Mouse (Mus musculus) intestine, postnatal 0 days (tissue): ENCODE measurements around the gene Ago3. TPM values are rescaled to one million over a fixed set of nuclear protein-coding genes. Genes with fewer than 3 reads are reported as not detected.

Experiments used
- ATAC-seq: fragments of 200-750 bp; cut with Nextera tagmentation; 2 replicates; pipeline ENCODE4 v1.8.0; 2017; ENCODE audit warnings: mild to moderate bottlenecking, moderate TSS enrichment, moderate library complexity
- H3K27ac ChIP-seq: fragments of 300-500 bp; sonication (generic); 2 replicates; pipeline ENCODE4 v1.5.1; 2014; ENCODE audit warnings: mild to moderate bottlenecking, low read depth, low read length, moderate library complexity
- H3K27me3 ChIP-seq: fragments of 300-500 bp; sonication (generic); replicated peaks from 2 replicates; pipeline ENCODE4 v1.6.1; 2014; ENCODE audit warnings: low read length, mixed read lengths; ENCODE audit not compliant: control insufficient read depth, insufficient read depth
- H3K36me3 ChIP-seq: fragments of 300-500 bp; sonication (generic); 2 replicates; pipeline ENCODE4 v1.6.1; 2014; ENCODE audit warnings: mild to moderate bottlenecking, moderate library complexity; ENCODE audit not compliant: control insufficient read depth, insufficient read depth
- H3K4me1 ChIP-seq: fragments of 300-500 bp; sonication (generic); replicated peaks from 2 replicates; pipeline ENCODE4 v1.6.1; 2014; ENCODE audit warnings: antibody characterized with exemption, low read length, mixed read lengths; ENCODE audit not compliant: control insufficient read depth, insufficient read depth
- H3K4me2 ChIP-seq: fragments of 300-500 bp; sonication (generic); replicated peaks from 2 replicates; pipeline ENCODE4 v1.6.1; 2014; ENCODE audit warnings: low read depth, mild to moderate bottlenecking, moderate library complexity
- H3K4me3 ChIP-seq: fragments of 300-500 bp; sonication (generic); 2 replicates; pipeline ENCODE4 v1.5.1; 2014; ENCODE audit warnings: low read depth, low read length
- H3K9ac ChIP-seq: fragments of 300-500 bp; sonication (generic); 2 replicates; pipeline ENCODE4 v1.6.1; 2014; ENCODE audit warnings: mild to moderate bottlenecking, low read depth, low read length
- H3K9me3 ChIP-seq: fragments of 300-500 bp; sonication (generic); 2 replicates; pipeline ENCODE4 v1.6.1; 2016; ENCODE audit warnings: mixed run types; ENCODE audit not compliant: control insufficient read depth
- CTCF ChIP-seq: sonication (generic); IDR thresholded peaks from 2 replicates; pipeline ENCODE4 v1.5.1; 2016; ENCODE audit warnings: low read depth, mild to moderate bottlenecking, control low read depth, antibody characterized with exemption, moderate library complexity
- WGBS: fragments of 180-500 bp; shearing (Covaris S2); extraction: QIAGEN DNeasy Blood & Tissue Kit; methylation state at CpG from one replicate; pipeline ENCODE4 v1.1.7; 2014; 5-methylcytosine and 5-hydroxymethylcytosine counted together
- polyA plus RNA-seq: library from polyadenylated mRNA; unstranded; fragments of >200 nt; fragmentation: Nextera tagmentation; extraction: Ambion mirVana; gene quantifications from 2 replicates; pipeline ENCODE4 v1.2.1, GENCODE M21; 2015

Ago3 gene
- polyA plus RNA-seq, 1 experiment from 2014 or later: 9.3 TPM

DNA sequence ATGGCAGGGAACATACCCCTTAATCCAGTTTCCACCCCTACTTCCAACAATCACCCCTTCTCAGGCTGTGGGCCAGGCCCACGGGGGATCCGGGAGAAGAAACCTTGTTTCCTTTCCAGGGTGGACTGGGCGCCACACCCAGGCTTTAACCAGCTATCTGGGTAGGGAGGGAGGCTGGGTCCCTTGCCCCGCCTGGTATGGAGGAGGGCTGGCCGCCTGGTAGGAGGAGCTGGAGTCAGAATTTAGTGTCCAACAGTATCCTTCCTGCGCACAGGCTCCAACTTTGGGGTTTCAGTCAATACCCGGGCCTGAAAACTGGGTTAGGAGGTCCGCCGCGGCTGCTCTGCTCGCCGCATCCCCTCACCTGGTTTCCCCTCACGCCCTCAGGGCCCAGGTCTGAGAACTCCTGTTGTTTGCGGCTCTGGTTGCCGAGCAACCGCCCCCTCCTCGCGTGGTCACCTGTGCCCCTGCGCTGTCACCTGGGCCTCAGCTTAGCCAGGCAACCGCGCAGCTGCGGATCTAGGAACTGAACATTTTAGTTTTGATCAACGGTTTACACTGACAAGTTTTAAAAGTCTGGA, 104.0 kb downstream of the Ago3 start, which contains the start of gene Tekt2:
Gene Tekt2, minus strand, starts transcription at position 408 of the 581 bp plus-strand sequence.
- Histone ChIP-seq H3K27ac (no peak within 1 kb of the TSS), H3K4me1 (no peaks in the 10 kb centered on the region), H3K4me3 (peak within 1 kb of the TSS; percentile 21; the same call in 1 of the 2 replicates), H3K36me3 (no peaks in the 10 kb centered on the region), H3K4me2 (peak within 1 kb of the TSS; percentile 66), H3K27me3 (no peaks in the 10 kb centered on the region), H3K9ac (no peak within 1 kb of the TSS), H3K9me3 (no peaks in the 10 kb centered on the region)
- TF ChIP-seq CTCF: no peak
- WGBS: 8% methylated on average over 23 of the region's 23 CpGs
- ATAC-seq: no peak

DNA sequence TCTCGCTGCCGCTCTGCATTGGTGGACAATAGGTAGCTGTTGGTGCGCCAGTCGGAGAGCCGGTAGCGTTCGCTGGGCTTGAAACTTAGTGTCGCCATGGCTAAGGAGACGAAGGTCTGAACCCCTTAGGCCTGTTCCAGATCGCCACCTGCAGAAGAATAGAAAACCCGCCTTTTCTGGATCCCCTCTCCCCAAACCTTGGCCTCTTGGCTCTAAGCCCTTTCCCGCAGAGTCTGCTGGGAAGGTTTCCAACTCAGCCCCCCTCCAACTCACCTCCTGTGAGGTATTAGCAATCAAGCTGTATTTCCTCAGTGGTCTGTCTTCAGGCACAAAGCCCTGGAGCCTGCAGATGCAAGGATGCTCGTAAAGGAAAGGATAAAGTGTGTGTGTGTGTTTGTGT, 104.5 kb downstream of the Ago3 start:
- Histone ChIP-seq H3K27ac (no peak overlapping the region), H3K4me2 (peak overlapping the region; percentile 66), H3K27me3 (no peaks in the 10 kb centered on the region), H3K9ac (no peak overlapping the region), H3K4me1 (no peaks in the 10 kb centered on the region), H3K36me3 (no peaks in the 10 kb centered on the region), H3K9me3 (no peaks in the 10 kb centered on the region), H3K4me3 (peak overlapping the region; percentile 21; the same call in 1 of the 2 replicates)
- 43% methylated on average over 13 of the region's 13 CpGs for WGBS
- TF ChIP-seq CTCF: no peak
- no peak for ATAC-seq

DNA sequence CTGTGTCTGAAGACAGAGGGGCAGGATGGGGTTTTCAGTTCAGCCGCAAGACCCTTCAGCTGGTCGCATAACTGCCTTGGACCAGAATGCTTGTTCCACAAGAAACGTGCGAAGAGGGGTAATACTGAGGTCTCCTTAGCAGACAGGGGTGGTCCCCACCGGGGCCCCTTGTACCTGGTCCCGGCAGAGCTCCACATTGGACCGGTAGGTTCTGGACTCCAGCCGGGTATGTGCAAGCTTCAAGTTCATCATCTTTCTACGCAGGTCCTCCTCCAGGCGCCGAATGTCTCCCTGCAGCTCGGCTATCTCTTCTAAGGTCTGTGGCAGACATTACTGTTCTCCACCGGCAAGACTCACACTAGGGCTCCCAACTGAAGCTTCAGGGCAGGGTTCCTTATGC, 106.7 kb downstream of the Ago3 start:
- Histone ChIP-seq H3K4me2 (no peak overlapping the region), H3K4me1 (no peaks in the 10 kb centered on the region), H3K36me3 (peaks cover 8% of the 10 kb centered on the region), H3K9ac (no peak overlapping the region), H3K27ac (no peak overlapping the region), H3K27me3 (no peaks in the 10 kb centered on the region), H3K4me3 (no peak overlapping the region), H3K9me3 (no peaks in the 10 kb centered on the region)
- no peak for TF ChIP-seq CTCF
- ATAC-seq: no peak
- 95% methylated on average over 13 of the region's 13 CpGs for WGBS

DNA sequence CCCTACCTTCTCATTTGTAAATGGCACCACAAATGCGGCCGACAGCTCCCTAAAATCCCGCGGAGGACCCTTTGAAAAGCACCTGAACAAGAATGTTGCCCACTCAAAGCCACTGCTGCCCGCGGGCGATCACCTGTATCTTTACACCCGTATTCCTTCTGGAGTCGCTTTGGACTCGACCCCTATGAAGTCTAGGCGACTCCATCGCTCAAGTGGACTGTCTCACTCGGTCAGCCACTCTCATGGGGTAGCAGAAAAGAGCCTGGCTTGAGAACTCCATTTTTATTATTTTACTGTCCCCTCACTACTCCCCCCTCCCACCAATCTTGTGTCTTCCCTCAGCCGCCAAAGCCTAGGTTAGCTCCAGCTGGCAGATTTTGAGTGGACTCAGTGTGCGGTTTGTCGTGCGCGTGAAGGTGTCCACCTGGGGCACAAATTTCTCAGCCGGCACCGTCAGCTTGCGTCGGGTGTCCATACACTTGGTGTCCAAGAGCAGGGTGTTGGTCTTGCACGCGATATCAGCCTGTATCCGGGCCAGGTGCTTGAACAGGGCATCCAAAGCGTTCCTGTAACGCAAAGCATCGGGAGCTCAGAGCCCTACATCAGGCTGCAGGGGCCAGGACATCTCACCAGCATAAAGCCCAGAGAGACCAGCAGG, 107.4 kb downstream of the Ago3 start:
- WGBS: 57% methylated on average over 28 of the region's 28 CpGs
- Histone ChIP-seq H3K4me3 (peak overlapping the region; percentile 93), H3K36me3 (peaks cover 15% of the 10 kb centered on the region), H3K27ac (no peak overlapping the region), H3K9me3 (no peaks in the 10 kb centered on the region), H3K4me2 (peak overlapping the region; percentile 86), H3K9ac (peak overlapping the region; percentile 82; the same call in 1 of the 2 replicates), H3K4me1 (no peaks in the 10 kb centered on the region), H3K27me3 (no peaks in the 10 kb centered on the region)
- TF ChIP-seq CTCF: no peak
- ATAC-seq: no peak; the same call in 1 of the 2 replicates

DNA sequence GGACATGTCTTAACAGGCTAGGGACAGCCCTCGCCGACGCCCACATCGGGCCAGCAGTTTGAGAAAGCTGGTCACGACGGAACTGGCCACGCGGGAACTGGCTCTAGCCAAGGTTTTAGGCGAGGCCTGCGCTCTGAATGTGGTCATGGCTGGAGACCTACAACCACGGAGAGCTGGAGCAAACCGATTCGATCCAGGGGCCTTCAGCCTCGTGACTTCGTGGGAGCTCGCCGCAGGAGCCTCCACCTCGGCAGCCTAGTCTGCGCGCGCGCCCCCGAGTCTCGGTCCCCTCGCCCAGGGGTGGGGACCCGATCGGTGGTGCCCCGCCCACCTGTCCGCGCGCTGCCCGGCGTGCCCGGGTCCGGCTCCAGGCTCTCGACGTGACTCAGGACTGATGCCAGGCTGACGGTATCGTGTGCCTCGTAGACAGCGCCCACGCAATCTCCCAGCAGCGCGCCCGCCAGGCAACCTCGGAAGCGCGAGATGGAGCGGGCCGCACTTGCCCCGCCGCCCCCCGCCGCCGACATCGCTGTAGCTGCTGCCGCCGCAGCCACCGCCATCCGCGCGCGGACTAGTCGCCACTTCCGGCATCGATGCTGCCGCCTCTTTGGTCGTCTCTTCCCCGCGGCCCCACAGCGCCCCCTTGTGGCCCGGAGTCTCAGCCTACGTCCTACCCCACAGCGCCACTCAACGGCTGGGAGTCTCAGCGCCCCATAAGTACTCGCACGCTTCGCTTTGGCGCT, 108.1 kb downstream of the Ago3 start, which contains the start of gene Adprhl2:
Gene Adprhl2, minus strand, starts transcription at position 593 of the 743 bp plus-strand sequence.
- no peaks in the 10 kb centered on the region for H3K4me1 ChIP-seq
- H3K4me3 ChIP-seq: peak within 1 kb of the TSS; percentile 93
- under 1% methylated on average over 80 of the region's 80 CpGs for WGBS
- H3K9me3 ChIP-seq: no peaks in the 10 kb centered on the region
- peak within 1 kb of the TSS; percentile 78 for H3K27ac ChIP-seq
- H3K36me3 ChIP-seq: peaks cover 22% of the 10 kb centered on the region
- peak; percentile 100 for TF ChIP-seq CTCF
- peak within 1 kb of the TSS; percentile 86 for H3K4me2 ChIP-seq
- ATAC-seq: peak; percentile 77
- no peaks in the 10 kb centered on the region for H3K27me3 ChIP-seq
- H3K9ac ChIP-seq: peak within 1 kb of the TSS; percentile 82

DNA sequence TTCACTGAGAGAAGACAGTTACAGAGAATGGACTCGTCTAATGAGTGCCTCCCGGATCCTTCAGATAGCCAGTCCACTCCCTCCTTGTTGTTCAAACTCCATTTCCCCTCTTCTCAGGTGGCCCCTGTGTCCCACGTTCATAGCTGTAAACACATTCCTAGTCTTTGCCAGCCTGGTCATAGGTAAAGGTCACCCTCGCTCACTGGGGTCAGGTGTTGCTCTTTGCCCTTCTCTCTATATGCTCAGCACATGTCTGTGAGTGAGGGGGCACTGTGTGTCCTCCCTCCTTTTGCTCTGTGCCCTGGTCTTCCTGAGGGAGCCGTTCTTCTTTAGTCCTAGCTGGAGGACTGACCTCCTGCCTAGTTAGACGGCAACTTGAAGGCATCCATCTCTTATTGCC, 109.5 kb downstream of the Ago3 start:
- ATAC-seq: peak; percentile 24
- H3K4me2 ChIP-seq: no peak overlapping the region
- no peaks in the 10 kb centered on the region for H3K4me1 ChIP-seq
- peaks cover 33% of the 10 kb centered on the region for H3K36me3 ChIP-seq
- 62% methylated on average over 6 of the region's 6 CpGs for WGBS
- H3K27me3 ChIP-seq: no peaks in the 10 kb centered on the region
- H3K9ac ChIP-seq: no peak overlapping the region
- no peak overlapping the region for H3K4me3 ChIP-seq
- TF ChIP-seq CTCF: no peak
- H3K9me3 ChIP-seq: no peaks in the 10 kb centered on the region
- no peak overlapping the region; the same call in 1 of the 2 replicates for H3K27ac ChIP-seq
